Mouse (Mus musculus): ENCODE measurements around the gene Hnrnph2.

DNA sequence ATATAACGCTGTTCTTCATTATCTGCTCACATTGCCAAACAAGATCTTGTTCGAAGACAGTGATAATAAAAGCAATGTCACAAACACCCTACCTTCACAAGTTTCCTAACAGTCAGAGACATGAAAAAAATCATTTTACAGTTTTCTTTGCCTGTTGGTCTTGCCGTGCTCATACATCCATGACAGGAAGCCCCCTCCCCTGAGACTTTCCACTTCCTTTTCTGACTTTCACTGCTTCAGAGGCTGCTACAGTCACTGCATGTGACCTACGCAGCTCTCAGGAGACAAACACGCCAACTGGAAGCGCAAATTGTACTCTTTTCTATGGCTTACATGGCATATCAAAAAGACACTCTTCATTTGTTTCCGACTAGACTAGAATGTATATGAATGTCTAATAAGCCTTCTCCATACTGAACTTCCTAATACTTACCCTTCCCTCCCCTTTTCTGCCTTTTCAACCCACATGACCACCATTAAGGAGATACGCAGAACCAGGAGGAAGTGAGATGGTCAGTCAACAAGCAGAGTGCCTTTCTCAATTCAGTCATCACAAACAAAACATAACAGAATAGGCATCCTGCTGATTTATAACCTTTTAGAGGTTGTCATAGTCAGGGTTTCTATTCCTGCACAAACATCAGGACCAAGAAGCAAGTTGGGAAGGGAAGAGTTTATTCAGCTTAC lies 34.3 kb upstream of the Hnrnph2 start:
- no peak for TF ChIP-seq POLR2A (IDR thresholded peaks at IDR 0.05; ENCODE audit: borderline replicate concordance, low read depth, low read length)
- TF ChIP-seq CTCF (IDR thresholded peaks at IDR 0.05; ENCODE audit: low read depth, low read length) = no peak

Data from bone marrow macrophage, adult 2 months (primary cell).